Mouse (Mus musculus): ENCODE data around the gene Cep89.

DNA sequence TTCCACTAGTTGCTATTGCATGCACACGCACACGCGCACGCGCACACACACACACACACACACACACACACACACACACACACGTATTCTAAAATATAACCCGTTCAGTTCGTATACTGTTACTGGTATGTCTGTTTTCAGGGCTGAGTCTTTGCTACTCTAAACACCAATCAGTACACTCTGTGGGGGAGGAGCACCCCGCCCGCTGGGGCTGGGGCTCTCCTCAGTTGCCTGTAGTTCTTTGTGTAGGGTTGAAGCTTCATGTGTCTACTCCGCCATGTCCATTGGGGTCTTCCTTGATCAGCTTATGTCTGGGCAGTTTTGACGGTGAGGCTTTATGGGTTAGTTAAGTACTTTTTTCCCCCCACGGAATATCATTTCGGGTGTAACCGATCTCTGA is 43.5 kb upstream of the Cep89 start:
- TF ChIP-seq CTCF (IDR thresholded peaks at IDR 0.05; ENCODE audit: low read depth, low read length) = no peak
- no peak for TF ChIP-seq TAL1 (conservative IDR thresholded peaks at IDR 0.05; ENCODE audit: low read depth, low read length)
- TF ChIP-seq GATA1 (IDR thresholded peaks at IDR 0.05; ENCODE audit: borderline replicate concordance, low read length) = no peak
- TF ChIP-seq POLR2AphosphoS5 (IDR thresholded peaks at IDR 0.05; ENCODE audit: insufficient replicate concordance, low read depth, low read length) = no peak

All from G1E (cell line).